Mouse (Mus musculus) neural tube, embryonic 12.5 days (tissue): ENCODE results near the gene Frs2. TPM values are rescaled to one million over a fixed set of nuclear protein-coding genes. Genes with fewer than 3 reads are reported as not detected.

Experiments used
- ATAC-seq: fragments of 200-750 bp; cut with Nextera tagmentation; 2 replicates; pipeline ENCODE4 v1.8.0; 2017; ENCODE audit warnings: low read depth, mild to moderate bottlenecking, moderate TSS enrichment, moderate library complexity; ENCODE audit not compliant: low FRiP score
- H3K27ac ChIP-seq: fragments of 300-500 bp; sonication (generic); 2 replicates; pipeline ENCODE4 v1.5.1; 2016
- H3K27me3 ChIP-seq: fragments of 300-500 bp; sonication (generic); replicated peaks from 2 replicates; pipeline ENCODE4 v1.6.1; 2016; ENCODE audit warnings: mild to moderate bottlenecking
- H3K36me3 ChIP-seq: fragments of 300-500 bp; sonication (generic); 2 replicates; pipeline ENCODE4 v1.6.1; 2016; ENCODE audit warnings: mild to moderate bottlenecking
- H3K4me1 ChIP-seq: fragments of 300-500 bp; sonication (generic); 2 replicates; pipeline ENCODE4 v1.6.1; 2016
- H3K4me2 ChIP-seq: fragments of 300-500 bp; sonication (generic); replicated peaks from 2 replicates; pipeline ENCODE4 v1.6.1; 2016; ENCODE audit warnings: mild to moderate bottlenecking
- H3K4me3 ChIP-seq: fragments of 300-500 bp; sonication (generic); 2 replicates; pipeline ENCODE4 v1.5.1; 2016
- H3K9ac ChIP-seq: fragments of 300-500 bp; sonication (generic); 2 replicates; pipeline ENCODE4 v1.6.1; 2016; ENCODE audit warnings: mild to moderate bottlenecking
- H3K9me3 ChIP-seq: fragments of 300-500 bp; sonication (generic); 2 replicates; pipeline ENCODE4 v1.6.1; 2016; ENCODE audit warnings: mild to moderate bottlenecking
- WGBS: fragments of 180-500 bp; shearing (Covaris S2); methylation state at CpG from one replicate; pipeline ENCODE4 v1.1.7; 2016; 5-methylcytosine and 5-hydroxymethylcytosine counted together
- polyA plus RNA-seq: library from polyadenylated mRNA; unstranded; fragments of >200 nt; fragmentation: Nextera tagmentation; extraction: Ambion mirVana; gene quantifications from 2 replicates; pipeline ENCODE4 v1.2.1, GENCODE M21; 2016

Gene Frs2
- polyA plus RNA-seq, 1 experiment from 2014 or later, result 26.3 TPM

DNA sequence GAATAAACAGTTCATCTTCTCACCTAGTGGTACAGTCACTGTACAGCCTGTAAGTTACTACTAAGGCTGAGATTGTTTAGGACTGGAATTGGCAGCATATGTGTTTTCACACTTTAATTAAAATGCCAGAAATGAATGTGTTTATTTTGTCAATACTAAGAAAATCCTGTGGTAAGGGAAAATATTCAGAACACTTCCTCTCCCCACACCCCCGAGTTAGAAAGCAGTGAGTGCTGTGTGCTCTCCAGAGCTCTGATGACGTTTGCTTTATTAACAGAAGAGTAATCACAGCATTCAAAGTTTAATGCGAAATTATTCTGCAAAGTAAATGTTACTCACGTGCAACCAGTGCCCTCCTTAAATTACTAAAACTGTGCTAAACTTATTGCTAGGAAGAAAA lies 58.7 kb downstream of the Frs2 start:
- H3K27ac ChIP-seq, result no peak overlapping the region
- no peaks in the 10 kb centered on the region for H3K27me3 ChIP-seq
- H3K4me3 ChIP-seq, result no peak overlapping the region
- H3K9ac ChIP-seq, result no peak overlapping the region
- no peak for ATAC-seq
- H3K36me3 ChIP-seq, result peaks cover 3% of the 10 kb centered on the region; the same call in 1 of the 2 replicates
- no peaks in the 10 kb centered on the region for H3K9me3 ChIP-seq
- WGBS, result 87% methylated on average over 4 of the region's 4 CpGs
- peaks cover 9% of the 10 kb centered on the region for H3K4me1 ChIP-seq
- no peak overlapping the region for H3K4me2 ChIP-seq

DNA sequence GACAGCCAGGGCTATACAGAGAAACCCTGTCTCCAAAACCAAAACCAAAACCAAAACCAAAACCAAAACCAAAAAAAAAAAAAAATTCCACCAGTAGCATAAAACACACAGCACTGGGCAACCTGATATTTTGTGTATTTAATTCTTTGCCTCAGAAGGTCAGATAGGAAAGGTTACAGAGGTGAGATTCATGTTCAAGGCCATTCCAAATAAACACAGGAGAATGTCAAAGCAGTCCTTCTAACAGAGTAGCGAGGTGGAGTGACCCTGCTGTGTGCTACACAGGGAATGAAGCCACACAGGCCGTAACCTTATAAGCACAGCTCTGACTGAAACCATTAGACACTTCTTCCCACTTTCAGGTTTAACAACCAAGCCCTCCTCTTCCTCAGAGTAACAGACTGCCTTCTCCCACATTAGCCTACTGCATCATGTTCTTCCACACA lies 66.4 kb downstream of the Frs2 start:
- no peak for ATAC-seq
- H3K4me2 ChIP-seq, result no peak overlapping the region
- H3K27ac ChIP-seq, result no peak overlapping the region
- no peaks in the 10 kb centered on the region for H3K4me1 ChIP-seq
- WGBS, result 84% methylated on average over 2 of the region's 2 CpGs
- no peaks in the 10 kb centered on the region for H3K9me3 ChIP-seq
- H3K36me3 ChIP-seq, result peaks cover 55% of the 10 kb centered on the region
- H3K4me3 ChIP-seq, result no peak overlapping the region
- H3K27me3 ChIP-seq, result no peaks in the 10 kb centered on the region
- no peak overlapping the region for H3K9ac ChIP-seq

DNA sequence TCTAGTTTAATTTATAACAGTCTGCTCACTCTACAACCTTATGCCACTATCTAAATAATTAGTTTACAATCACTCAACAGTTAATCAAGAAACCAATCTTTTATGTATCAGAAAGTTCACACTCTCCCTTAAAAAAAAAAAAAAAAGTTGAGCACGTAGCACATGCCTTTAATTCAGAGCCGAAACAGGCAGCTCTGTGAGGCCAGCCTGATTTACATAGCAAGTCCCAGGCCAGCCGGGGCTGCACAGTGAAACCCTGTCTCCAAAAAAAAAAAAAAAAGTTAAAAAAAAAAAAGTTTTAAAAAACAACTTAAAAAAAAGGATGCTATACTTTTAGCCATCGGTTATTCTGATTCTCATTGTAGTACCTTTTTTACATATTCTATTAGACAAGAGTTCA lies 67.0 kb downstream of the Frs2 start:
- Histone ChIP-seq H3K4me3 (no peak overlapping the region), H3K27ac (no peak overlapping the region), H3K9me3 (no peaks in the 10 kb centered on the region), H3K4me1 (no peaks in the 10 kb centered on the region), H3K9ac (no peak overlapping the region), H3K36me3 (peaks cover 61% of the 10 kb centered on the region), H3K4me2 (no peak overlapping the region), H3K27me3 (no peaks in the 10 kb centered on the region)
- ATAC-seq, result no peak
- 80% methylated on average over 4 of the region's 4 CpGs for WGBS

DNA sequence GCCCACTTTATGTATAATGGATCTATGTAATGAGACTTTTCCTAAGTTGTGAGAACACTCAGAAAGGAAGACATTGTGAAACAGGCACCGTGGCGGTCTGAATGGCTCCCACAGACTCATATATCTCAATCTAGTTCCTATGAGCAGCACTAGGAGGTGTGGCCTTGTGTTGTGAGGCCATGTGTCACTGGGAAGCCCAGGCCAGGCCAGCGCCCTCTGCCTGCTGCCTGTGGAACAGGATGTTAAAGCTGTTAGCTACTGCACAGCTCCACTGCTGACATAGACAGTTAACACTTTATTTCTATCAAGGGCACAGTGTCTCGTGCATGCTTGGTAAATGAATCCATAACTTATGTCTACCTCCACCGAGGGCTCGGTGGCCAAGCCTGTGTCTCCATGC lies 70.0 kb downstream of the Frs2 start:
- Histone ChIP-seq H3K36me3 (peaks cover 63% of the 10 kb centered on the region), H3K27me3 (no peaks in the 10 kb centered on the region), H3K9ac (no peak overlapping the region), H3K9me3 (no peaks in the 10 kb centered on the region), H3K4me2 (no peak overlapping the region), H3K4me1 (no peaks in the 10 kb centered on the region), H3K4me3 (no peak overlapping the region), H3K27ac (no peak overlapping the region)
- 76% methylated on average over 6 of the region's 6 CpGs for WGBS
- no peak for ATAC-seq

DNA sequence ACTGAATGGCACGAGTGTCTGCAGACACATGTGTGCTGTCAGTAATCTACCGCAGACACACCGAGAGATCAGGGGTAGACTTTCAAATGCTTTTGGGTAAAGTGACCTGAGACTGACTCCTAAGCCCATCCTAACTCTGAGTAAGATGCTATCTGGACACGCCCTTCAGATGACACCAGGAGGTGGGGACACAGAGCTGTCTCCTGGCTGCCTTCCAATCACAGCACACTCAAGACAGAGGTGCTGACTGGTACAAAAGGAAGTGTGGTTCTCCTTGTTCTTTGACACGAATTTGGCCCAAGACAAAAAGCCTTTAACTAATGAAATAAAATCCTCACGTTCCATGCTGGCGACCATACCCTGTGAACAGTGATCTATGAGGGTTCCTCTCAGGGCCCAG lies 75.2 kb downstream of the Frs2 start:
- WGBS, result 83% methylated on average over 7 of the region's 7 CpGs
- H3K4me2 ChIP-seq, result no peak overlapping the region
- no peak overlapping the region for H3K9ac ChIP-seq
- no peak overlapping the region for H3K4me3 ChIP-seq
- peaks cover 51% of the 10 kb centered on the region for H3K36me3 ChIP-seq
- no peaks in the 10 kb centered on the region for H3K27me3 ChIP-seq
- no peak overlapping the region for H3K27ac ChIP-seq
- no peaks in the 10 kb centered on the region for H3K4me1 ChIP-seq
- H3K9me3 ChIP-seq, result no peaks in the 10 kb centered on the region
- ATAC-seq, result no peak

DNA sequence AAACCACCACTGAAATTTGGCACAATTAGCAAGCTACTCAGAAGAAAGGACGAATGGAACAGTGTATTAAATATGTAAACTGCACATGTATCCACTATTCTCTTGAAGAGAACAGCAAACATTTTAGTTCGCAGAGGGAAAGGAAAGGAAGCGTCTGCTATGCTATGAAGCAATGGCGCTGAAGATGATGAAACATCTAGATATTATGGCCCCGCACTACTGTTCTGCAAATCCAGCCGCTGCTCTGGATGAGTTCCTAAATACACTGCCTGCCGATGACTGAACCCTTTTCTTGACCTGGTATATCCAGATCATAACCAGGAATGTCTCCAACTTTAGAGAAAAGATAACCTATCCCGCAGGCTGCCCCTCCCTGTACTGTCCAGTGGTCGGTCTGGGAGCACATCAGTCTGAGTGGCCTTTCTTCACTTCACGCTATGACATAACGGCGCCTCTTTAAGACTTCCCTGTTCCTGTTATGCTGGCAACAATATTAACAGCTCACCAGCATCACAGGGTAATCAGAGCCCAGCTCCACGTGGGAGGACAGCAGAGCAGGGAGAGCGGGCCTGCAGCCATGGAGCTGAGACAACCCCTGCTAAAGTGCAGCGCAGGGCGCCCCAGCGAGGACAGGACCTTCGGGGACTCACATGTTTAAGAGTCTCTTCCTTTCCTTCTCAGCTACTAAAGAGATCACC lies 76.0 kb downstream of the Frs2 start:
- H3K36me3 ChIP-seq, result peaks cover 51% of the 10 kb centered on the region
- no peak overlapping the region for H3K4me3 ChIP-seq
- 92% methylated on average over 18 of the region's 18 CpGs for WGBS
- no peak overlapping the region for H3K27ac ChIP-seq
- no peak overlapping the region for H3K9ac ChIP-seq
- no peaks in the 10 kb centered on the region for H3K27me3 ChIP-seq
- no peak overlapping the region for H3K4me2 ChIP-seq
- H3K4me1 ChIP-seq, result no peaks in the 10 kb centered on the region
- no peaks in the 10 kb centered on the region for H3K9me3 ChIP-seq
- no peak for ATAC-seq

DNA sequence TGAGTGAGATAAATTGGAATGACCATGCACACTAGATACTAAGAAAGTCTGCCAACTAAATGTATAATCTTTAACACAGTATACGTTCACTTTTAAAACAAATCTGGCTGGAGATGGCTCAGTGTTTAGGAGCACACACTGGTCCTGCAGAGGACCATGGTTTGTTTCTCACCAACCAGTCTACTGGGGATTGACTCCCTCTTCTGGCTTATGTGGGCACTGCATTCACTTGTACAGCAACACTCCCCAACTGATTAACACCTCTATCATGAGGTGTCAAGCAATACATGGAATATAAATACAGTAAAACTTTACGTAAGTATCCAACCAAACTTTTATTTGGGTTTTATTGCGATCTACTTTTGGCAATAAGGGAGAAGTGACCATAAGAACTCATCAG lies 79.2 kb downstream of the Frs2 start:
- no peak overlapping the region for H3K9ac ChIP-seq
- 97% methylated on average over 3 of the region's 3 CpGs for WGBS
- no peaks in the 10 kb centered on the region for H3K9me3 ChIP-seq
- no peaks in the 10 kb centered on the region for H3K4me1 ChIP-seq
- H3K36me3 ChIP-seq, result peaks cover 31% of the 10 kb centered on the region
- no peak overlapping the region for H3K4me3 ChIP-seq
- no peak overlapping the region for H3K4me2 ChIP-seq
- H3K27ac ChIP-seq, result no peak overlapping the region
- no peaks in the 10 kb centered on the region for H3K27me3 ChIP-seq
- ATAC-seq, result no peak

DNA sequence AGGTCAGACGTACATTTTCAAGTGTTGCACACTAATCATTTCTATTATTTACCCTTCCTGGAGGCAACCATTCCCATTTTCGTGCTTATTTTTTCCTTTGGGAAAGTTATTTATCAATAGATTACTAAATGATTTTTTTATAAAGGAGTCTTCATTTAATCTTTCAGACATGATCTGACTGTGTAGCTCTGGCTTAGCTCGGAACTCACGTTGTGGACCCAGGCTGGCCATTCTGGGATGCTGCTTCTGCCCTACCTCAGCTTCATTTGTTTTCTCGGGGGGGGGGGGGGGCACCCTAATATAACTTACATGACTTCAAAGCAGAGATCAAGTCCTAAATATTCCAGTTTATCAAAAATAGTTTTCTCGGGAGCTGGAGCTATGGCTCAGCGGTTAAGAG lies 84.3 kb downstream of the Frs2 start:
- H3K9ac ChIP-seq, result 0 out of 2 replicates have a peak overlapping the region, but pooled peaks have one; percentile 40
- H3K27me3 ChIP-seq, result no peaks in the 10 kb centered on the region
- H3K36me3 ChIP-seq, result peaks cover 30% of the 10 kb centered on the region
- H3K4me1 ChIP-seq, result peaks cover 14% of the 10 kb centered on the region; the same call in 1 of the 2 replicates
- H3K27ac ChIP-seq, result no peak overlapping the region; the same call in 1 of the 2 replicates
- no peaks in the 10 kb centered on the region for H3K9me3 ChIP-seq
- 8% methylated on average over 7 of the region's 7 CpGs for WGBS
- peak overlapping the region; percentile 73 for H3K4me2 ChIP-seq
- peak overlapping the region; percentile 93; the same call in 1 of the 2 replicates for H3K4me3 ChIP-seq
- peak; percentile 63; the same call in 1 of the 2 replicates for ATAC-seq

DNA sequence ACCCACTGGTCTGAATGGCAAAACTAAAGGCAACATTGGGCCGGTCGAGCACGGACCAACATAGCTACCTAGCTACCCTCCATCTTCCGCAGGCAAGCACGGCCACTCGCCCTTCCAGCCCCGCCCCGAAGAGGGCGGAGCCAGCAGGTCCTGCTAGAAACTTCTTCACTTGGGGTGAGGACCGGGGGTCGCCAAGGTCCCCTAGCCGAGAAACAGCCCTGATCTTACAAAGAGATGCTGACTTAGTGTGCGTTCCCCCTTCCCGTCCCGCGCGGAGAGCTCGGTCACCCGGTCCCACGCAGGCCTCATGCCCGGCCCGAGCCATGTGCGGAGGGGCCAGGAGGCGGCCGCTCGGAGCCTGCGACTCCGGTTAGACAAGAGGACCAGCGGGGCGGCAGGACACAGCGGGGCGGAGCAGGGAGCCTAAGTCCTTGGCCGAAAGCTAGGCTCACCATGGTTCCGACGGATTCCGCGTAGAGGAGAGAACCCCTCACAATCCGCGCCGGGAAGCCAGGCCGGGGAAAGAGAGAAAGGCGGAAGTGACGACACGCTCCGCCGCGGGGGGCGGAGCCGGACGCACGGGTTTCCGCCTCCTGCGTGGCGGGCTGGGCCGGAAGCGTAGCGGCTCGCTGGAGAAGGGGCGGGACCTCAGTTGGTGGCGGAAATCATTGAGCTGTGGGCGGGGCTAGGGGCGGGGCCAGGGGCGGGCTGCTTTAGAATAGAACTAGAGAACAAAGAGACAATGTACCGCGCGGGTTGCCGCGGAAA lies 84.9 kb downstream of the Frs2 start, which contains the start of gene Cct2:
Cct2 (minus strand) TSS at position 561 of the 768 bp plus-strand sequence.
- peak within 1 kb of the TSS; percentile 93 for H3K4me3 ChIP-seq
- H3K27ac ChIP-seq, result peak within 1 kb of the TSS; percentile 64; the same call in 1 of the 2 replicates
- peak; percentile 95 for ATAC-seq
- WGBS, result under 1% methylated on average over 68 of the region's 68 CpGs
- peaks cover 20% of the 10 kb centered on the region for H3K4me1 ChIP-seq
- H3K9ac ChIP-seq, result peak within 1 kb of the TSS; percentile 87
- H3K27me3 ChIP-seq, result no peaks in the 10 kb centered on the region
- peaks cover 36% of the 10 kb centered on the region for H3K36me3 ChIP-seq
- peak within 1 kb of the TSS; percentile 73 for H3K4me2 ChIP-seq
- H3K9me3 ChIP-seq, result no peaks in the 10 kb centered on the region

DNA sequence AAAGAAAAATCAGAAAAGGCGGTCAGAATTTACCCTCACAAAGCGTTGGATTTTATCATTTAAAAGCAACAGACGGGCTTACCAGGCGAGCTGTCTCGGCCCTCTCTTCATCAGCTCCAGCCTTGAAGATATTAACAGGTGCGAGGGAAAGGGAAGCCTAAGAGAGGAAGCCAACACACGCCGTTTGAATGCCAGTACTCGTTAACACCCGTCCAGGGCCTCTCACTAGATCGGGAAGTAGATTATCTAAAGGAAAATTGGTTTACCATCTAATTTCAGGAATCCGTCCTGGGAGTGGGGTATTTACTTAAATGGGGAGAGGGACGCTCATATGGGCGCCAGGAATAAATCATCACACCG lies 85.5 kb downstream of the Frs2 start:
- H3K27me3 ChIP-seq, result no peaks in the 10 kb centered on the region
- 4% methylated on average over 15 of the region's 15 CpGs for WGBS
- ATAC-seq, result no peak

DNA sequence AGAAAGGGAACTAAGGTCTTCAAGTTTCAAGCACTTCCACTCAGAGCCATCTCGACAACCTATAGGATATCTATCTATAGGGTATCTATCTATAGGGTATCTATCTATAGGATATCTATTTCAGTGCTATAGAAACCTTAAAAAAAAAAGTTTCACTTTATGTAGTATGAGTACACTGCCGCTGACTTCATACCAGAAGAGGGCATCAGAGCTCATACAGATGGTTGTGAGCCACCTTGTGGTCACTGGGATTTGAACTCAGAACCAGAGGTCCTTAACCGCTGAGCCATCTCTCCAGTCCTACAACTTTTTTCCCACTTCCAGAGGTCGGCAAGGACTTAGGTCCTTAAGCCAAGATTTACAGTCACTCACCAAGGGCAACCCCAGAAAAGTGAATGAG lies 92.7 kb downstream of the Frs2 start:
- peaks cover 13% of the 10 kb centered on the region for H3K4me1 ChIP-seq
- no peak overlapping the region for H3K4me2 ChIP-seq
- 94% methylated on average over 4 of the region's 4 CpGs for WGBS
- H3K9ac ChIP-seq, result no peak overlapping the region
- H3K36me3 ChIP-seq, result peaks cover 97% of the 10 kb centered on the region
- no peak overlapping the region for H3K4me3 ChIP-seq
- no peaks in the 10 kb centered on the region for H3K9me3 ChIP-seq
- H3K27ac ChIP-seq, result no peak overlapping the region
- H3K27me3 ChIP-seq, result no peaks in the 10 kb centered on the region
- ATAC-seq, result no peak

More for the DNA sequence above, 85.5 kb downstream of the Frs2 start:
- Histone ChIP-seq H3K4me3 (peak overlapping the region; percentile 93), H3K36me3 (peaks cover 42% of the 10 kb centered on the region), H3K9me3 (no peaks in the 10 kb centered on the region), H3K9ac (peak overlapping the region; percentile 87), H3K27ac (0 out of 2 replicates have a peak overlapping the region, but pooled peaks have one; percentile 64), H3K4me2 (peak overlapping the region; percentile 73), H3K4me1 (peaks cover 20% of the 10 kb centered on the region)

DNA sequence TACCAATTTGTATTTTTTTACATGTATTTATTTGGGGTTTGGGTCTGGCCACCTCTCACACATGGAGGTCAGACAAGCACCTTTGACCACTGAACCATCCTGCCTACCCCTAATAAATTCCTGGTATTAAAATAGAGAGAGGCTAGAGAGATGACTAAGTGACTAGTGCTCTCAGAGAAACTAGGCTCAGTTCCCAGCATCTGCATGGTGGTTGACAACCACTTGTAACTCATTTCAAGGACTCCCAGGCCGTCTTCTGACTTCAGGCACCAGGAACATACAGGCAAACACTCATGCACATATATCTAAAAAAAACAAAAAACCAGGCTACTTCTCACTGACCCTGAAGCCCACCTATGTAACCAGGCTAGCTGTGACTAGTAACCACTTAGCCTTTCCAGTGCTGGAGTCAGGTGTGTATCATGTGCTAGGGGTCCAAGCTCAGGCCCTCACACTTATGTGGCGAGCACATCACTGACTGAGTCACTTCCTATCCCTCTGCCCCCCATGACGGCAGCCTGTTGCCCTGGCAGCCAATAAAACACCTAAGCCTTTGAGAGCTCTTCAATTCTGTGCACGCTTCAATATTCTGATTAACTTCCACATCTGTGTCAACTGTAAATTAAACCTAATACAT lies 98.3 kb downstream of the Frs2 start:
- ATAC-seq, result no peak
- Histone ChIP-seq H3K4me2 (no peak overlapping the region), H3K4me3 (no peak overlapping the region), H3K9me3 (no peaks in the 10 kb centered on the region), H3K27ac (no peak overlapping the region), H3K27me3 (no peaks in the 10 kb centered on the region), H3K36me3 (peaks cover 55% of the 10 kb centered on the region), H3K4me1 (peaks cover 7% of the 10 kb centered on the region; the same call in 1 of the 2 replicates), H3K9ac (no peak overlapping the region)
- WGBS, result 75% methylated on average over 4 of the region's 4 CpGs
